Mouse (Mus musculus): ENCODE data around the gene Dock8.

Gene Dock8

GRCm38 (mm10) chr19:25187681-25188080 is 188.3 kb downstream of the Dock8 start:
- DNase-seq (ENCODE audit: low read depth, low spot score) = no peak

- no peak for DNase-seq (ENCODE audit: low read depth, low spot score)
These were observed 194.4 kb downstream of the Dock8 start for GRCm38 (mm10) chr19:25193751-25194150.

GRCm38 (mm10) chr19:25200081-25200860 is 200.9 kb downstream of the Dock8 start:
- DNase-seq (ENCODE audit: low read depth, low spot score) = no peak

GRCm38 (mm10) chr19:25203077-25203476 is 203.7 kb downstream of the Dock8 start:
- DNase-seq (ENCODE audit: low read depth, low spot score) = no peak

GRCm38 (mm10) chr19:25206969-25207368 is 207.6 kb downstream of the Dock8 start:
- DNase-seq (ENCODE audit: low read depth, low spot score) = no peak

GRCm38 (mm10) chr19:25207731-25208361 is 208.5 kb downstream of the Dock8 start:
- DNase-seq (ENCODE audit: low read depth, low spot score) = peak; percentile 60

- no peak for DNase-seq (ENCODE audit: low read depth, low spot score)
These were observed 209.3 kb downstream of the Dock8 start for GRCm38 (mm10) chr19:25208596-25209110.

GRCm38 (mm10) chr19:25220611-25221010 is 221.3 kb downstream of the Dock8 start:
- no peak for DNase-seq (ENCODE audit: low read depth, low spot score)

- DNase-seq (ENCODE audit: low read depth, low spot score) = no peak
These were observed 222.8 kb downstream of the Dock8 start for GRCm38 (mm10) chr19:25221964-25222640.

GRCm38 (mm10) chr19:25230058-25230974 is 231.0 kb downstream of the Dock8 start:
- no peak for DNase-seq (ENCODE audit: low read depth, low spot score)

GRCm38 (mm10) chr19:25230975-25231334 is 231.6 kb downstream of the Dock8 start:
- peak; percentile 57 for DNase-seq (ENCODE audit: low read depth, low spot score)

GRCm38 (mm10) chr19:25232032-25232431 is 232.7 kb downstream of the Dock8 start:
- DNase-seq (ENCODE audit: low read depth, low spot score) = no peak

- DNase-seq (ENCODE audit: low read depth, low spot score) = peak; percentile 80
These were observed 237.5 kb downstream of the Dock8 start, which contains the start of gene Kank1 for GRCm38 (mm10) chr19:25236596-25237491. Gene Kank1 (plus strand): TSS chr19:25236975.

- DNase-seq (ENCODE audit: low read depth, low spot score) = peak; percentile 54
These were observed 238.2 kb downstream of the Dock8 start for GRCm38 (mm10) chr19:25237492-25238040.

GRCm38 (mm10) chr19:25238121-25238520 is 238.8 kb downstream of the Dock8 start:
- no peak for DNase-seq (ENCODE audit: low read depth, low spot score)

- no peak for DNase-seq (ENCODE audit: low read depth, low spot score)
These were observed 244.2 kb downstream of the Dock8 start for GRCm38 (mm10) chr19:25243566-25243965.

GRCm38 (mm10) chr19:25246062-25246461 is 246.7 kb downstream of the Dock8 start:
- no peak for DNase-seq (ENCODE audit: low read depth, low spot score)

- no peak for DNase-seq (ENCODE audit: low read depth, low spot score)
These were observed 248.7 kb downstream of the Dock8 start for GRCm38 (mm10) chr19:25247858-25248552.

- no peak for DNase-seq (ENCODE audit: low read depth, low spot score)
These were observed 249.9 kb downstream of the Dock8 start for GRCm38 (mm10) chr19:25249230-25249629.
